Mouse (Mus musculus): ENCODE measurements around the gene Fntb.

DNA sequence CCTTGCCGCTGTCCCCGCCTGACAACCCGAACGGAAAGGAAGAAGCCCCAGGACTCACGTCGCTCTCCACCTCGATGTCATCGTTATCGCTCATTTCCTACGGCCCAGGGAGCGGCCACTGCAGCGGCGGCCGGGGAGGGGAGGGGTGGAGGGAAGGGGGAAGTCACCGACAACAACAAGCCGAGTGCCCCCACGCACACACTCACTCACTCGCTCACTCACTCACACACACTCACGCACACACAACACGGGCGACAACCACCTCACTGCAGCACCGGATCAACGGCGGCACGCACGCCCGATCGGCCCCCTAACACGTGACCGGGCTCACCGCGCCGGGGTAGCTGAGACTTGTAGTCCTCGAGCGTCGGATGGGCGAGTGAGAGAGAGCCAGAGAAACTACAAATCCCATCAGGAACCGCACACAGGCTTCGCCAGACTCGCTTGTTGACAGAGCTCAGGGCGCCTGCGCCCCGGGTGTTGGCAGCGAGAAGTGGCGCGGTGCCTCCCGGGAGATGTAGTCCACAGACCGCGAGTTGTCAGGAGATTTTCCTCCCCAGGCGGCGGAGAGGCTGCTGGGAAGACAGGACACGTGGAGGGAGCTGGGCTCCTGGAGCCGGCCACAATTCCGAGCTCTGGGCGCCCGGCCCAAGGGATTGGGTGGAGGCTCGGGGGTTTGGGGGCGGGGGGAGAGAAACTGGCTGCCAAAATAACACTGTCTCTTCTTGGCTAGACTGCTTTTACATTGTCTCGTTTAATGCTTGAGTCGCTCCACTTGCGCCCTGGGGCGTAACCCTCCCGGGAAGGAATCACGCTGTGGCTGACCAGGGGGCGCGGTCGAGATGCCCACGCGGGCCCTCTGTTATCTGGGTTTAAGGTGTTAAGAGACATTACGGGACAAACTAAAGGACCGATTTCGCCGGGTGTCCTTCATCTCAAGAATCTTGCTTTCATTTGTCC is 196.8 kb downstream of the Fntb start, which contains the start of gene Max:
- TF ChIP-seq E2F4 (IDR thresholded peaks at IDR 0.05; ENCODE audit: borderline replicate concordance, low read depth, low read length), result no peak
- no peak for TF ChIP-seq EP300 (IDR thresholded peaks at IDR 0.05; ENCODE audit: low read depth in 1 of 2, low read length in 2 of 2)
- no peak for TF ChIP-seq RCOR1 (IDR thresholded peaks at IDR 0.05; ENCODE audit: low read depth, low read length)
- TF ChIP-seq MYB (IDR thresholded peaks at IDR 0.05; ENCODE audit: low read depth, low read length), result no peak
- TF ChIP-seq MXI1 (IDR thresholded peaks at IDR 0.05; ENCODE audit: low read depth, low read length), result peak; percentile 100
- TF ChIP-seq POLR2A (IDR thresholded peaks at IDR 0.05; ENCODE audit: control insufficient read depth in 1 of 2, insufficient read depth in 1 of 2, low read depth in 1 of 2, low read length in 2 of 2, poor library complexity in 1 of 2), result peak; percentile 52 to 88; a peak in 3 of 4 replicates
